Mouse (Mus musculus) myocyte (in vitro differentiated cells): ENCODE results near the gene Ctnnb1. TPM values are rescaled to one million over a fixed set of nuclear protein-coding genes. Genes with fewer than 3 reads are reported as not detected.

Experiments
- H3K27me3 ChIP-seq: one replicate; pipeline ENCODE4 v1.6.1; 2011; ENCODE audit not compliant: control insufficient read depth, insufficient read depth, insufficient read length
- H3K36me3 ChIP-seq: one replicate; pipeline ENCODE4 v1.6.1; 2011; ENCODE audit not compliant: control insufficient read depth, insufficient read depth
- H3K4me2 ChIP-seq: one replicate; pipeline ENCODE4 v1.6.1; 2011; ENCODE audit warnings: low read depth, control low read depth
- H3K4me3 ChIP-seq: one replicate; pipeline ENCODE4 v1.5.1; 2011; ENCODE audit warnings: mild to moderate bottlenecking, control low read depth, moderate library complexity
- H3K79me2 ChIP-seq: one replicate; pipeline ENCODE4 v1.6.1; 2011; ENCODE audit not compliant: control insufficient read depth, insufficient read depth
- H3ac ChIP-seq: one replicate; pipeline ENCODE4 v1.6.1; 2011; ENCODE audit not compliant: control insufficient read depth, insufficient read length
- CEBPB ChIP-seq: IDR thresholded peaks from 2 replicates; pipeline ENCODE4 v1.6.1; 2011; ENCODE audit warnings: mild to moderate bottlenecking, moderate library complexity; ENCODE audit not compliant: poor library complexity, insufficient read depth, severe bottlenecking
- E2F4 ChIP-seq: IDR thresholded peaks from one replicate; pipeline ENCODE4 v1.6.1; 2011; ENCODE audit warnings: mild to moderate bottlenecking, control low read depth, moderate library complexity; ENCODE audit not compliant: insufficient read depth
- MAX ChIP-seq: IDR thresholded peaks from one replicate; pipeline ENCODE4 v1.6.1; 2011; ENCODE audit warnings: low read depth, mild to moderate bottlenecking, control low read depth
- MYOD1 ChIP-seq, 3 experiments: IDR thresholded peaks; one replicate each; pipeline ENCODE4 v1.6.1; 2011; ENCODE audit warnings: control low read depth in 2 of 3, low read depth in 2 of 3, mild to moderate bottlenecking in 2 of 3, moderate library complexity in 1 of 3; ENCODE audit not compliant: insufficient read length in 2 of 3, control insufficient read depth in 1 of 3
- MYOG ChIP-seq, 3 experiments: IDR thresholded peaks; one replicate each; pipeline ENCODE4 v1.6.1; 2011; ENCODE audit warnings: control low read depth in 2 of 3, low read depth in 2 of 3, mild to moderate bottlenecking in 2 of 3; ENCODE audit not compliant: insufficient read length in 2 of 3, control insufficient read depth in 1 of 3, insufficient read depth in 1 of 3
- POLR2A ChIP-seq: IDR thresholded peaks from one replicate; pipeline ENCODE4 v1.6.1; 2011; ENCODE audit warnings: low read depth, mild to moderate bottlenecking, control low read depth, moderate library complexity; ENCODE audit not compliant: insufficient read length
- POLR2AphosphoS2 ChIP-seq: IDR thresholded peaks from one replicate; pipeline ENCODE4 v1.6.1; 2011; ENCODE audit warnings: low read depth, control low read depth; ENCODE audit not compliant: insufficient read length
- REST ChIP-seq: IDR thresholded peaks from one replicate; pipeline ENCODE4 v1.6.1; 2011; ENCODE audit warnings: mild to moderate bottlenecking, control low read depth, moderate library complexity; ENCODE audit not compliant: insufficient read depth, insufficient read length
- SRF ChIP-seq: IDR thresholded peaks from one replicate; pipeline ENCODE4 v1.6.1; 2011; ENCODE audit warnings: low read depth; ENCODE audit not compliant: control insufficient read depth, insufficient read length
- TCF12 ChIP-seq: IDR thresholded peaks from one replicate; pipeline ENCODE4 v1.6.1; 2011; ENCODE audit warnings: mild to moderate bottlenecking, control low read depth; ENCODE audit not compliant: poor library complexity, insufficient read depth, severe bottlenecking
- TCF3 ChIP-seq: IDR thresholded peaks from one replicate; pipeline ENCODE4 v1.6.1; 2011; ENCODE audit warnings: low read depth, control low read depth; ENCODE audit not compliant: insufficient read length
- USF1 ChIP-seq: IDR thresholded peaks from one replicate; pipeline ENCODE4 v1.6.1; 2011; ENCODE audit warnings: low read depth, mild to moderate bottlenecking, control low read depth, moderate library complexity
- polyA plus RNA-seq: library from polyadenylated mRNA; unstranded; fragments of >200 nt; fragmentation: generic; extraction: Trizol; gene quantifications from one replicate; pipeline ENCODE4 v1.2.1, GENCODE M21; 2012; ENCODE audit warnings: missing spikeins

Ctnnb1 gene
- polyA plus RNA-seq, 1 experiment: 294 TPM

GRCm38 (mm10) chr9:120951947-120952346 lies 22.9 kb downstream of the Ctnnb1 start:
- Histone ChIP-seq H3ac (no peak overlapping the region), H3K27me3 (no peaks in the 10 kb centered on the region), H3K79me2 (peaks cover 67% of the 10 kb centered on the region), H3K36me3 (peaks cover 69% of the 10 kb centered on the region), H3K4me3 (no peak overlapping the region), H3K4me2 (no peak overlapping the region)
- TF ChIP-seq USF1 (no peak), TCF3 (no peak), MAX (no peak), MYOG (IDR thresholded peaks at IDR 0.05; ENCODE audit: control insufficient read depth in 1 of 3, insufficient read depth in 1 of 3, insufficient read length in 2 of 3, low read depth in 2 of 3) (no peak), E2F4 (no peak)

GRCm38 (mm10) chr9:120958051-120958450 lies 29.0 kb downstream of the Ctnnb1 start:
- no peak overlapping the region for H3K4me3 ChIP-seq
- no peaks in the 10 kb centered on the region for H3K27me3 ChIP-seq
- no peak overlapping the region for H3K4me2 ChIP-seq
- peaks cover 77% of the 10 kb centered on the region for H3K36me3 ChIP-seq
- H3K79me2 ChIP-seq: peaks cover 44% of the 10 kb centered on the region
- no peak overlapping the region for H3ac ChIP-seq
- no peak for TF ChIP-seq POLR2AphosphoS2
- TF ChIP-seq MYOD1 (IDR thresholded peaks at IDR 0.05; ENCODE audit: control insufficient read depth in 1 of 3, insufficient read length in 2 of 3, low read depth in 2 of 3): no peak
- TF ChIP-seq CEBPB: no peak
- no peak for TF ChIP-seq E2F4
- no peak for TF ChIP-seq TCF12
- TF ChIP-seq TCF3: no peak
- no peak for TF ChIP-seq USF1
- TF ChIP-seq SRF: no peak
- TF ChIP-seq POLR2A: no peak
- TF ChIP-seq MYOG (IDR thresholded peaks at IDR 0.05; ENCODE audit: control insufficient read depth in 1 of 3, insufficient read depth in 1 of 3, insufficient read length in 2 of 3, low read depth in 2 of 3): no peak
- TF ChIP-seq MAX: no peak
- no peak for TF ChIP-seq REST

GRCm38 (mm10) chr9:120958560-120958959 lies 29.5 kb downstream of the Ctnnb1 start:
- Histone ChIP-seq H3ac (no peak overlapping the region), H3K36me3 (peaks cover 72% of the 10 kb centered on the region), H3K27me3 (no peaks in the 10 kb centered on the region), H3K79me2 (peaks cover 43% of the 10 kb centered on the region), H3K4me2 (no peak overlapping the region), H3K4me3 (no peak overlapping the region)
- TF ChIP-seq MYOD1 (IDR thresholded peaks at IDR 0.05; ENCODE audit: control insufficient read depth in 1 of 3, insufficient read length in 2 of 3, low read depth in 2 of 3) (no peak), POLR2AphosphoS2 (no peak), USF1 (no peak), MAX (no peak), E2F4 (no peak), TCF3 (no peak), CEBPB (no peak), REST (no peak), SRF (no peak), TCF12 (no peak), POLR2A (no peak)

GRCm38 (mm10) chr9:120959225-120959624 lies 30.2 kb downstream of the Ctnnb1 start:
- H3K79me2 ChIP-seq: peaks cover 38% of the 10 kb centered on the region
- H3ac ChIP-seq: no peak overlapping the region
- no peak for TF ChIP-seq REST
- TF ChIP-seq MYOD1 (IDR thresholded peaks at IDR 0.05; ENCODE audit: control insufficient read depth in 1 of 3, insufficient read length in 2 of 3, low read depth in 2 of 3): no peak
- no peak for TF ChIP-seq E2F4
- no peak for TF ChIP-seq MAX
- no peak for TF ChIP-seq TCF3
- no peak for TF ChIP-seq POLR2AphosphoS2
- TF ChIP-seq USF1: no peak
- TF ChIP-seq TCF12: no peak
- TF ChIP-seq POLR2A: no peak
- TF ChIP-seq SRF: no peak
- TF ChIP-seq CEBPB: no peak
- no peak for TF ChIP-seq MYOG (IDR thresholded peaks at IDR 0.05; ENCODE audit: control insufficient read depth in 1 of 3, insufficient read depth in 1 of 3, insufficient read length in 2 of 3, low read depth in 2 of 3)
- no peak overlapping the region for H3K4me3 ChIP-seq
- H3K36me3 ChIP-seq: peaks cover 68% of the 10 kb centered on the region
- no peak overlapping the region for H3K4me2 ChIP-seq
- H3K27me3 ChIP-seq: no peaks in the 10 kb centered on the region

- Histone ChIP-seq H3K36me3 (peaks cover 63% of the 10 kb centered on the region), H3K4me3 (no peak overlapping the region)
- TF ChIP-seq POLR2A (no peak), CEBPB (no peak), MYOD1 (IDR thresholded peaks at IDR 0.05; ENCODE audit: control insufficient read depth in 1 of 3, insufficient read length in 2 of 3, low read depth in 2 of 3) (no peak)
Observed at GRCm38 (mm10) chr9:120960611-120961010, 31.6 kb downstream of the Ctnnb1 start.

More at GRCm38 (mm10) chr9:120960611-120961010, 31.6 kb downstream of the Ctnnb1 start:
- Histone ChIP-seq H3K79me2 (peaks cover 38% of the 10 kb centered on the region), H3K4me2 (no peak overlapping the region), H3ac (no peak overlapping the region), H3K27me3 (no peaks in the 10 kb centered on the region)
